Mouse (Mus musculus) limb, embryonic 10.5 days (tissue): ENCODE measurements around the gene Steap1. TPM values are rescaled to one million over a fixed set of nuclear protein-coding genes. Genes with fewer than 3 reads are reported as not detected.
A peak's percentile ranks its signal among the peaks of the same experiment; 100 is the strongest.

Experiments
- DNase-seq: peaks from one replicate; pipeline ENCODE4 v3.0.0-alpha.2; 2017; ENCODE audit warnings: low spot score
- H3K27ac ChIP-seq: fragments of 300-500 bp; sonication (generic); 2 replicates; pipeline ENCODE4 v1.5.1; 2016; ENCODE audit warnings: mild to moderate bottlenecking
- H3K27me3 ChIP-seq: fragments of 300-500 bp; sonication (generic); 2 replicates; pipeline ENCODE4 v1.6.1; 2016; ENCODE audit warnings: low read depth, mild to moderate bottlenecking; ENCODE audit not compliant: poor library complexity, severe bottlenecking
- H3K36me3 ChIP-seq: fragments of 300-500 bp; sonication (generic); 2 replicates; pipeline ENCODE4 v1.6.1; 2016; ENCODE audit warnings: mild to moderate bottlenecking, moderate library complexity
- H3K4me1 ChIP-seq: fragments of 300-500 bp; sonication (generic); 2 replicates; pipeline ENCODE4 v1.6.1; 2016
- H3K4me3 ChIP-seq: fragments of 300-500 bp; sonication (generic); 2 replicates; pipeline ENCODE4 v1.5.1; 2016; ENCODE audit warnings: mild to moderate bottlenecking, moderate library complexity
- H3K9me3 ChIP-seq: fragments of 300-500 bp; sonication (generic); replicated peaks from 2 replicates; pipeline ENCODE4 v1.6.1; 2016; ENCODE audit warnings: mild to moderate bottlenecking
- WGBS: fragments of 180-500 bp; shearing (Covaris S2); methylation state at CpG from one replicate; pipeline ENCODE4 v1.1.7; 2016; 5-methylcytosine and 5-hydroxymethylcytosine counted together
- polyA plus RNA-seq: library from polyadenylated mRNA; unstranded; fragments of >200 nt; fragmentation: Nextera tagmentation; extraction: Ambion mirVana; gene quantifications from 2 replicates; pipeline ENCODE4 v1.2.1, GENCODE M21; 2016

The Steap1 gene
- 4.7 and 5.8 TPM in 2 replicates for polyA plus RNA-seq

GRCm38 (mm10) chr5:5748866-5749682 lies at the start of gene Steap1:
Gene Steap1, minus strand, starts transcription at chr5:5749326.
- Histone ChIP-seq H3K27ac (peak within 1 kb of the TSS; percentile 78), H3K9me3 (no peaks in the 10 kb centered on the region), H3K27me3 (peaks cover 8% of the 10 kb centered on the region; the same call in 1 of the 2 replicates), H3K4me3 (peak within 1 kb of the TSS; percentile 70), H3K4me1 (peaks cover 11% of the 10 kb centered on the region; the same call in 1 of the 2 replicates), H3K36me3 (no peaks in the 10 kb centered on the region)
- under 1% methylated on average over 75 of the region's 75 CpGs for WGBS
- DNase-seq: peak; percentile 98

- no peak overlapping the region for H3K4me3 ChIP-seq
- H3K27me3 ChIP-seq: no peaks in the 10 kb centered on the region
- H3K36me3 ChIP-seq: no peaks in the 10 kb centered on the region
- WGBS: 82% methylated on average over 2 of the region's 2 CpGs
- H3K9me3 ChIP-seq: no peaks in the 10 kb centered on the region
- DNase-seq: no peak
- no peaks in the 10 kb centered on the region for H3K4me1 ChIP-seq
- no peak overlapping the region for H3K27ac ChIP-seq
Measured at GRCm38 (mm10) chr5:5787106-5787505, 38.0 kb upstream of the Steap1 start.

- WGBS: 78% methylated on average over 3 of the region's 3 CpGs
Measured at GRCm38 (mm10) chr5:5756392-5757019, 7.4 kb upstream of the Steap1 start.

GRCm38 (mm10) chr5:5755039-5755438 lies 5.9 kb upstream of the Steap1 start:
- H3K4me3 ChIP-seq: no peak overlapping the region
- H3K4me1 ChIP-seq: no peaks in the 10 kb centered on the region
- no peaks in the 10 kb centered on the region for H3K27me3 ChIP-seq
- no peaks in the 10 kb centered on the region for H3K9me3 ChIP-seq
- WGBS: 5% methylated on average over 9 of the region's 9 CpGs
- H3K27ac ChIP-seq: no peak overlapping the region
- H3K36me3 ChIP-seq: no peaks in the 10 kb centered on the region
- peak; percentile 80 for DNase-seq

More at GRCm38 (mm10) chr5:5756392-5757019, 7.4 kb upstream of the Steap1 start:
- Histone ChIP-seq H3K27me3 (no peaks in the 10 kb centered on the region), H3K4me3 (no peak overlapping the region), H3K9me3 (no peaks in the 10 kb centered on the region), H3K27ac (no peak overlapping the region), H3K36me3 (no peaks in the 10 kb centered on the region), H3K4me1 (no peaks in the 10 kb centered on the region)
- no peak for DNase-seq

- H3K9me3 ChIP-seq: no peaks in the 10 kb centered on the region
- peaks cover 11% of the 10 kb centered on the region; the same call in 1 of the 2 replicates for H3K4me1 ChIP-seq
- H3K27ac ChIP-seq: no peak overlapping the region
- H3K36me3 ChIP-seq: no peaks in the 10 kb centered on the region
- H3K4me3 ChIP-seq: peak overlapping the region; percentile 70
- DNase-seq: peak; percentile 34
- peaks cover 8% of the 10 kb centered on the region; the same call in 1 of the 2 replicates for H3K27me3 ChIP-seq
- WGBS: 1% methylated on average over 13 of the region's 13 CpGs
Measured at GRCm38 (mm10) chr5:5749772-5750222, 671 bp upstream of the Steap1 start.

GRCm38 (mm10) chr5:5734445-5734844 lies 14.7 kb downstream of the Steap1 start:
- WGBS: 96% methylated on average over 9 of the region's 9 CpGs
- no peak for DNase-seq
- Histone ChIP-seq H3K27me3 (no peaks in the 10 kb centered on the region), H3K9me3 (no peaks in the 10 kb centered on the region), H3K4me1 (no peaks in the 10 kb centered on the region), H3K4me3 (no peak overlapping the region), H3K36me3 (no peaks in the 10 kb centered on the region), H3K27ac (no peak overlapping the region)

- no peaks in the 10 kb centered on the region for H3K36me3 ChIP-seq
- H3K4me3 ChIP-seq: no peak overlapping the region
- H3K9me3 ChIP-seq: no peaks in the 10 kb centered on the region
- no peak overlapping the region for H3K27ac ChIP-seq
- DNase-seq: no peak
- 85% methylated on average over 2 of the region's 2 CpGs for WGBS
- no peaks in the 10 kb centered on the region for H3K27me3 ChIP-seq
- H3K4me1 ChIP-seq: no peaks in the 10 kb centered on the region
Measured at GRCm38 (mm10) chr5:5732858-5733257, 16.3 kb downstream of the Steap1 start.

GRCm38 (mm10) chr5:5732208-5732607 lies 16.9 kb downstream of the Steap1 start:
- H3K9me3 ChIP-seq: no peaks in the 10 kb centered on the region
- 94% methylated on average over 3 of the region's 3 CpGs for WGBS
- no peaks in the 10 kb centered on the region for H3K4me1 ChIP-seq
- no peak overlapping the region for H3K4me3 ChIP-seq
- DNase-seq: no peak
- H3K27me3 ChIP-seq: no peaks in the 10 kb centered on the region
- H3K36me3 ChIP-seq: no peaks in the 10 kb centered on the region
- no peak overlapping the region for H3K27ac ChIP-seq

GRCm38 (mm10) chr5:5729904-5730303 lies 19.2 kb downstream of the Steap1 start:
- DNase-seq: no peak
- no peak overlapping the region for H3K4me3 ChIP-seq
- H3K9me3 ChIP-seq: no peaks in the 10 kb centered on the region
- no peaks in the 10 kb centered on the region for H3K36me3 ChIP-seq
- no peaks in the 10 kb centered on the region for H3K4me1 ChIP-seq
- no peak overlapping the region for H3K27ac ChIP-seq
- 90% methylated on average over 4 of the region's 4 CpGs for WGBS
- no peaks in the 10 kb centered on the region for H3K27me3 ChIP-seq

- no peaks in the 10 kb centered on the region for H3K27me3 ChIP-seq
- H3K4me1 ChIP-seq: no peaks in the 10 kb centered on the region
- DNase-seq: no peak
- H3K4me3 ChIP-seq: no peak overlapping the region
- H3K27ac ChIP-seq: no peak overlapping the region
- no peaks in the 10 kb centered on the region for H3K9me3 ChIP-seq
- no peaks in the 10 kb centered on the region for H3K36me3 ChIP-seq
- WGBS: 82% methylated on average over 7 of the region's 7 CpGs
Measured at GRCm38 (mm10) chr5:5722217-5722616, 26.9 kb downstream of the Steap1 start.

GRCm38 (mm10) chr5:5711032-5711431 lies 38.1 kb downstream of the Steap1 start:
- WGBS: 83% methylated on average over 4 of the region's 4 CpGs
- H3K4me1 ChIP-seq: 0 out of 2 replicates have a peak, but pooled peaks cover 6% of the 10 kb centered on the region
- no peak overlapping the region for H3K27ac ChIP-seq
- no peaks in the 10 kb centered on the region for H3K27me3 ChIP-seq
- H3K9me3 ChIP-seq: no peaks in the 10 kb centered on the region
- DNase-seq: no peak
- H3K4me3 ChIP-seq: no peak overlapping the region
- no peaks in the 10 kb centered on the region for H3K36me3 ChIP-seq

GRCm38 (mm10) chr5:5707341-5708278 lies 41.5 kb downstream of the Steap1 start:
- Histone ChIP-seq H3K4me1 (0 out of 2 replicates have a peak, but pooled peaks cover 6% of the 10 kb centered on the region), H3K27me3 (no peaks in the 10 kb centered on the region), H3K9me3 (no peaks in the 10 kb centered on the region), H3K27ac (no peak overlapping the region), H3K36me3 (no peaks in the 10 kb centered on the region), H3K4me3 (no peak overlapping the region)
- 63% methylated on average over 13 of the region's 13 CpGs for WGBS
- no peak for DNase-seq
